Mouse (Mus musculus): Measurements from ENCODE around the gene Ulk4. TPM values are rescaled to one million over a fixed set of nuclear protein-coding genes. Genes with fewer than 3 reads are reported as not detected.

The Ulk4 gene
- total and polyA plus RNA-seq, 2 experiments from 2014 or later, result 8.1 to 68.0 TPM

DNA sequence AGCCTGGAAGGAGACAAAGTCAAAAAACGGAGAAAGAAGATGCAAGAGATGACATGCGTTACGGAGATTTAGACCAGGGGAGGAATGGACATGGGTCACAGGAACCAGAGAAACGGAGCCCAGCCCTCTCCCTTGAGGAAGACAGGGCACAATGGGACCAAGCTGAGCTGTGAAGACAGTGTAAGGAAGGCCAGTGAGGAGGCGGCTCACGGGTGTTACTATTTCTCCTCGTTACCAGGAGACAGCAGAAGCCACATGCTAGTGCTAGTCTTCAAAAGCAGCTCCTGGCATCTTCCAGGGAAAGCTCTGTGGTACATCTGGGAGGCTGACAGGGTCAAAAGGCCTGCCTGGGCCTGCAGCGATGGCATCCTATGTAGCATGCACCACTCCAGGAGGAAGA, 89.2 kb downstream of the Ulk4 start:
- no peaks in the 10 kb centered on the region for H3K27me3 ChIP-seq (ENCODE audit: insufficient read depth, low read length)
- H3K36me3 ChIP-seq (ENCODE audit: insufficient read depth, low read length), result peaks cover 13% of the 10 kb centered on the region; the same call in 1 of the 2 replicates
- H3K9ac ChIP-seq (replicated peaks; ENCODE audit: low read length, poor library complexity, severe bottlenecking), result no peak overlapping the region
- DNase-seq (ENCODE audit: low spot score), result no peak
- no peak for ATAC-seq (ENCODE audit: low FRiP score)
- no peak overlapping the region for H3K27ac ChIP-seq (ENCODE audit: low read depth, low read length)
- no peak for TF ChIP-seq CTCF (IDR thresholded peaks at IDR 0.05)
- 84% methylated on average over 8 of the region's 8 CpGs for WGBS
- no peaks in the 10 kb centered on the region for H3K4me1 ChIP-seq (ENCODE audit: insufficient read depth, low read length)
- H3K9me3 ChIP-seq (ENCODE audit: low read length), result 0 out of 2 replicates have a peak, but pooled peaks cover 4% of the 10 kb centered on the region
- H3K4me3 ChIP-seq (ENCODE audit: low read depth, low read length), result no peak overlapping the region
- H3K4me2 ChIP-seq (ENCODE audit: low read depth, low read length, poor library complexity, severe bottlenecking), result no peak overlapping the region

- Histone ChIP-seq H3K27ac (ENCODE audit: low read depth, low read length) (no peak overlapping the region), H3K9ac (replicated peaks; ENCODE audit: low read length, poor library complexity, severe bottlenecking) (no peak overlapping the region), H3K4me3 (ENCODE audit: low read depth, low read length) (no peak overlapping the region), H3K27me3 (ENCODE audit: insufficient read depth, low read length) (no peaks in the 10 kb centered on the region), H3K4me2 (ENCODE audit: low read depth, low read length, poor library complexity, severe bottlenecking) (no peak overlapping the region), H3K4me1 (ENCODE audit: insufficient read depth, low read length) (no peaks in the 10 kb centered on the region), H3K9me3 (ENCODE audit: low read length) (no peaks in the 10 kb centered on the region), H3K36me3 (ENCODE audit: insufficient read depth, low read length) (0 out of 2 replicates have a peak, but pooled peaks cover 7% of the 10 kb centered on the region)
- TF ChIP-seq CTCF (IDR thresholded peaks at IDR 0.05), result no peak
- 64% methylated on average over 6 of the region's 6 CpGs for WGBS
- no peak for ATAC-seq (ENCODE audit: low FRiP score)
- DNase-seq (ENCODE audit: low spot score), result peak; percentile 40
Observed at GRCm38 (mm10) chr9:121185796-121186195, 91.2 kb downstream of the Ulk4 start.

GRCm38 (mm10) chr9:121176350-121176749, 100.6 kb downstream of the Ulk4 start:
- H3K4me1 ChIP-seq (ENCODE audit: insufficient read depth, low read length), result no peaks in the 10 kb centered on the region
- DNase-seq (ENCODE audit: low spot score) (no peak), ATAC-seq (ENCODE audit: low FRiP score) (no peak)
- no peak overlapping the region for H3K4me2 ChIP-seq (ENCODE audit: low read depth, low read length, poor library complexity, severe bottlenecking)
- WGBS, result 95% methylated on average over 7 of the region's 7 CpGs
- peaks cover 7% of the 10 kb centered on the region; the same call in 1 of the 2 replicates for H3K9me3 ChIP-seq (ENCODE audit: low read length)
- no peak overlapping the region for H3K27ac ChIP-seq (ENCODE audit: low read depth, low read length)
- TF ChIP-seq CTCF (IDR thresholded peaks at IDR 0.05), result no peak
- no peak overlapping the region for H3K9ac ChIP-seq (replicated peaks; ENCODE audit: low read length, poor library complexity, severe bottlenecking)
- no peaks in the 10 kb centered on the region for H3K27me3 ChIP-seq (ENCODE audit: insufficient read depth, low read length)
- H3K36me3 ChIP-seq (ENCODE audit: insufficient read depth, low read length), result no peaks in the 10 kb centered on the region
- H3K4me3 ChIP-seq (ENCODE audit: low read depth, low read length), result no peak overlapping the region

- H3K27ac ChIP-seq (ENCODE audit: low read depth, low read length), result no peak overlapping the region; the same call in 1 of the 2 replicates
- DNase-seq (ENCODE audit: low spot score), result no peak
- 58% methylated on average over 11 of the region's 11 CpGs for WGBS
Observed at GRCm38 (mm10) chr9:121175201-121175600, 101.8 kb downstream of the Ulk4 start.

GRCm38 (mm10) chr9:121172123-121172522, 104.9 kb downstream of the Ulk4 start:
- no peaks in the 10 kb centered on the region for H3K4me1 ChIP-seq (ENCODE audit: insufficient read depth, low read length)
- no peaks in the 10 kb centered on the region for H3K36me3 ChIP-seq (ENCODE audit: insufficient read depth, low read length)
- no peak overlapping the region for H3K27ac ChIP-seq (ENCODE audit: low read depth, low read length)
- 89% methylated on average over 6 of the region's 6 CpGs for WGBS
- H3K9ac ChIP-seq (replicated peaks; ENCODE audit: low read length, poor library complexity, severe bottlenecking), result no peak overlapping the region
- H3K4me3 ChIP-seq (ENCODE audit: low read depth, low read length), result no peak overlapping the region
- no peak for TF ChIP-seq CTCF (IDR thresholded peaks at IDR 0.05)
- DNase-seq (ENCODE audit: low spot score), result no peak
- no peak overlapping the region for H3K4me2 ChIP-seq (ENCODE audit: low read depth, low read length, poor library complexity, severe bottlenecking)
- H3K9me3 ChIP-seq (ENCODE audit: low read length), result no peaks in the 10 kb centered on the region
- no peaks in the 10 kb centered on the region for H3K27me3 ChIP-seq (ENCODE audit: insufficient read depth, low read length)
- ATAC-seq (ENCODE audit: low FRiP score), result no peak

More at GRCm38 (mm10) chr9:121175201-121175600, 101.8 kb downstream of the Ulk4 start:
- ATAC-seq (ENCODE audit: low FRiP score), result no peak
- peaks cover 7% of the 10 kb centered on the region; the same call in 1 of the 2 replicates for H3K9me3 ChIP-seq (ENCODE audit: low read length)
- no peak overlapping the region for H3K4me3 ChIP-seq (ENCODE audit: low read depth, low read length)
- H3K4me1 ChIP-seq (ENCODE audit: insufficient read depth, low read length), result no peaks in the 10 kb centered on the region
- no peak overlapping the region for H3K9ac ChIP-seq (replicated peaks; ENCODE audit: low read length, poor library complexity, severe bottlenecking)
- no peak overlapping the region for H3K4me2 ChIP-seq (ENCODE audit: low read depth, low read length, poor library complexity, severe bottlenecking)
- TF ChIP-seq CTCF (IDR thresholded peaks at IDR 0.05), result no peak
- H3K36me3 ChIP-seq (ENCODE audit: insufficient read depth, low read length), result no peaks in the 10 kb centered on the region
- H3K27me3 ChIP-seq (ENCODE audit: insufficient read depth, low read length), result no peaks in the 10 kb centered on the region

DNA sequence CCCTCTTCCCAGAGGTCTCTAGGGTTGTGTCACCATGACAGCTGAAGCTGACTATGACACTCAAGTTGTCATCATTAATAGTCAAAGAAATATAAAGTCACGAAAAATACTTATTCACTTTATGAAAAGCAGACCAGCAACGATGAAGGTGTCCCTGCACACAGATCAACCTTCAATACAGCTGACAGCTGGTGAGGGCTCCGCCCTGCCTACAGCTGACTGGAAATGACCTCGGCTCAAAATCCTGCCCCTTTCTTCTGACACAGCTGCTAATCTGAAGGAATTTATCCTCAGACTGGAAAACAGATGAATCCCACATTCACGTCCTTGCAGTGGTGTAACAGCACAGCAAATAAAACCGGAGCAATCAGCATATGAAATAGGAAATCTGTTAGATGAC, 105.4 kb downstream of the Ulk4 start:
- Histone ChIP-seq H3K9me3 (ENCODE audit: low read length) (no peaks in the 10 kb centered on the region), H3K4me3 (ENCODE audit: low read depth, low read length) (no peak overlapping the region), H3K4me1 (ENCODE audit: insufficient read depth, low read length) (no peaks in the 10 kb centered on the region), H3K9ac (replicated peaks; ENCODE audit: low read length, poor library complexity, severe bottlenecking) (no peak overlapping the region), H3K27ac (ENCODE audit: low read depth, low read length) (no peak overlapping the region), H3K4me2 (ENCODE audit: low read depth, low read length, poor library complexity, severe bottlenecking) (no peak overlapping the region), H3K27me3 (ENCODE audit: insufficient read depth, low read length) (no peaks in the 10 kb centered on the region), H3K36me3 (ENCODE audit: insufficient read depth, low read length) (no peaks in the 10 kb centered on the region)
- DNase-seq (ENCODE audit: low spot score) (no peak), ATAC-seq (ENCODE audit: low FRiP score) (no peak)
- WGBS, result 76% methylated on average over 6 of the region's 6 CpGs
- TF ChIP-seq CTCF (IDR thresholded peaks at IDR 0.05), result no peak

Data from midbrain, postnatal 0 days (tissue).